Mouse (Mus musculus) megakaryocyte, adult 5-6 weeks (primary cell): ENCODE data around the gene Selenbp2. TPM values are rescaled to one million over a fixed set of nuclear protein-coding genes. Genes with fewer than 3 reads are reported as not detected.
A peak's percentile ranks its signal among the peaks of the same experiment; 100 is the strongest.
"Not testable (repeated sequence)": the region's sequence is repeated elsewhere in the genome, so short reads cannot be mapped to it uniquely, and the experiment has no call there.

Experiments used
- ATAC-seq: 2 replicates; pipeline ENCODE4 v1.8.0; 2016; ENCODE audit warnings: mild to moderate bottlenecking, inconsistent platforms; ENCODE audit not compliant: poor library complexity, severe bottlenecking
- total RNA-seq, 2 experiments: library from RNA; stranded (forward) in 1 of 2; stranded (reverse) in 1 of 2; fragments of 153-499, 151-499 nt in 1 of 2; fragments of 221-1000, 200-1000 nt in 1 of 2; gene quantifications; 2 replicates each; pipeline versions ENCODE4 v1.2.3 to v1.2.4; 2015 to 2017

The Selenbp2 gene
- total RNA-seq, 2 experiments from 2014 or later = not detected

- ATAC-seq = no peak
Observed at GRCm38 (mm10) chr3:94690616-94691247, 2.6 kb upstream of the Selenbp2 start.

DNA sequence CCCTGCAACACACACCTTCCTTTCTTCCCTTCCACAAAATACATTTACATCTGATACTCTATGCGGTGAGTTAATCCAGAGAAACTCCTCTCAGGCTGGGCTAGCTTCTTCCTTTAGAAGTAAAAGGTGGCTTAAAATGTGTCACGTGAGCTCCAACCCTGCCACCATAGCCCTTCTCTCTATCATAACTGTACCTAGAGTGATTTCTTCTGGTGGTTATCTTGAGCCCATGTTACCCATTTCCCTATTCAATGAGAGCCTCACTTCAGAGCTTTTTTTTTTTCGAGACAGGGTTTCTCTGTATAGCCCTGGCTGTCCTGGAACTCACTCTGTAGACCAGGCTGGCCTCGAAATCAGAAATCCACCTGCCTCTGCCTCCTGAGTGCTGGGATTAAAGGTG lies 1.7 kb upstream of the Selenbp2 start:
- not testable (repeated sequence) for ATAC-seq

DNA sequence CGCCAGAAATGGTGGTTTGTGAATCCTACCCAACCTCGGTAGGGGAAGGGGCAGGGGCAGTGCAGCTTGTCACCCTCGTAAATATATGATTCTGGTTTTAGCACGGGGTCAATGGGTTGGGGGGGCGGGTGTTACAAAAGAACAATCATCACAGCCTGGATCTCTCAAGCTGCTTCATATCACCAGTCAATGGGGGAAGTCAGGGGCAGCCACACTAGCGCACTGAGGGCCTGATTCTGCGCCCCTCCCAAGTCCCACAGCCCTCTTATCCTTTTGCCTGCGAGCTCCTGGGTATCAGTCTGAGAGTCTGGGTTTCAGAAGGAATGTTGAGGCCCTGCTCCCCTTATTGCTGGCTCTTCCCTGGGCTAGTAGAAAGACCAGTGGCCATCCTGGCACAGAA lies 518 bp downstream of the Selenbp2 start:
- not testable (repeated sequence) for ATAC-seq

GRCm38 (mm10) chr3:94695591-94695990 lies 2.2 kb downstream of the Selenbp2 start:
- ATAC-seq = not testable (repeated sequence)

GRCm38 (mm10) chr3:94696257-94696656 lies 2.9 kb downstream of the Selenbp2 start:
- not testable (repeated sequence) for ATAC-seq

DNA sequence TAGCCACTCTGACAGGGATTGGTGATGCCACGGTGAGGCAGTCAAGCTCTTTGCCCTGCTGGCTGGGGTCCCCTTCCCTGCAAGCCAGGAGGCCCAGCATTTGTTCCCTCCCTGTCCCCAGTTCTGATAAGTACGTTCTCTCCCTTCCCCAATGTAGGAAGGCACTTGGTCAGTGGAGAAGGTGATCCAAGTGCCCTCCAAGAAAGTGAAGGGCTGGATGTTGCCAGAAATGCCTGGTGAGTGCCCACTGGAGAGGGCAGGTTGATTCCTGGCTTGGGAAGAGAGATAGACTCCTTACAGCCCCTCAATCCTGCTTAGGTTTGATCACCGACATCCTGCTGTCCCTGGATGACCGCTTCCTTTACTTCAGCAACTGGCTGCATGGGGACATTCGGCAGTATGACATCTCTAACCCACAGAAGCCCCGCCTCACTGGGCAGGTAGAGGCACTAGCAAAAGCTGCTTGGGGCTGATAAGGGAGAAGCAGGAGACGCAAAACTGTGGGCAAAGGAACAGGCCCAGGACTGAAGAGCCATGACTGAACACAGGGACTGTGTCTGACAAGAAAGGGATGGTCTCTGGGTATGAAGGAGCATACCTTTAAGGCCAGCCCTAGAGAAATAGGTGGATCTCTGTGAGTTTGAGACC lies 8.9 kb downstream of the Selenbp2 start:
- peak; percentile 27; the same call in 1 of the 2 replicates for ATAC-seq

- no peak for ATAC-seq
Observed at GRCm38 (mm10) chr3:94702856-94703255, 9.5 kb downstream of the Selenbp2 start.

GRCm38 (mm10) chr3:94703364-94703763 lies 10.0 kb downstream of the Selenbp2 start:
- peak; percentile 56 for ATAC-seq

DNA sequence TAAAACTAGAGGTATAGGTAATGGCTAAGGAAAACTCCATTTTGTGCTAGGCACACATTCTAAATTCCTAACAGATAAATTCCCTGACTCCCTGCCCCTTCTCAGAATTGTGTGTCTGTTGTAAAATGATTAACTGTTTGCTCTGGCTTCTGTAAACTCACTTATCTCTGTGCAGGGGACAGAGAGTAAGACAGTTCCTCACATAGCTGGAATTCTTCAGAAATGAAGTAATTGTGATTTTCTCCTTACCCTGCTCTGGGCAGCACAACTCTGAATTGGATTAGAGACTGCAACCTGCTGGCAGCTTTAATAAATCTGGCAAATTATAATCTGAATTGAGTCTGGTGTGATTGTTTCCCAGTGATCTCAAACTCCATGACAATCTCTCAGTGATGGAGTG lies 17.2 kb downstream of the Selenbp2 start:
- not testable (repeated sequence) for ATAC-seq

GRCm38 (mm10) chr3:94713424-94713823 lies 20.1 kb downstream of the Selenbp2 start:
- not testable (repeated sequence) for ATAC-seq

- ATAC-seq = not testable (repeated sequence)
Observed at GRCm38 (mm10) chr3:94718253-94718652, 24.9 kb downstream of the Selenbp2 start.

GRCm38 (mm10) chr3:94723637-94724036 lies 30.3 kb downstream of the Selenbp2 start:
- ATAC-seq = not testable (repeated sequence)

DNA sequence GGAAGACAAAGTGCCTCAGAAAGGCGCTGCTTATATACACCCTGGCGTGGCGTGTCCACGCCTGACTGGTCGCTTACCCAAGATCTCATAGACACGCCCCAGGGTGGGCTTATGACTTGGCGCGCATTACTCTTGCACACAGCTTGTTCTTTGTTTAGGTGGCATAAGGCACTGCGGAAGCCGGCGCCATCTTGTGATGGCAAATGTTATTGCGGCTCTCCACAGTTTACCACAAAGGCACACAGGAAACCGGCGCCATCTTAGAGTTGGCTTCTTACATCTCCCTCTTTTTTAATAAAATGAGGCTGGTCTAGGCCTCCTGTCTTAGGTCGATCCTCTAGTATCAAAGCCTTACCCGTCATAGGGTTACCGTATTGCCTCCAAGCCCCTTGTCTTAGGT lies 52.3 kb downstream of the Selenbp2 start:
- ATAC-seq = no peak

Other genes starting within 250 kb of the Selenbp2 start
- gene Oaz3, start 249.6 kb upstream of the Selenbp2 start, total RNA-seq (2015) = not detected in 2 replicates
- not detected in 2 replicates for gene Oaz3, start 249.6 kb upstream of the Selenbp2 start, total RNA-seq (2017)
- not detected in 2 replicates for gene Celf3, start 215.3 kb upstream of the Selenbp2 start, total RNA-seq (2015)
- gene Celf3, start 215.3 kb upstream of the Selenbp2 start, total RNA-seq (2017) = not detected in 2 replicates
- gene Riiad1, start 213.2 kb upstream of the Selenbp2 start, total RNA-seq (2015) = 1.1 TPM in 1 of 2 replicates, not detected in the other
- gene Riiad1, start 213.2 kb upstream of the Selenbp2 start, total RNA-seq (2017) = not detected in 2 replicates
- 31.3 and 35.9 TPM in 2 replicates for gene Snx27, start 110.8 kb upstream of the Selenbp2 start, total RNA-seq (2015)
- 33.8 and 39.8 TPM in 2 replicates for gene Snx27, start 110.8 kb upstream of the Selenbp2 start, total RNA-seq (2017)
- not detected in 2 replicates for gene Gm10972, start 50.4 kb upstream of the Selenbp2 start, total RNA-seq (2015)
- not detected in 2 replicates for gene Gm10972, start 50.4 kb upstream of the Selenbp2 start, total RNA-seq (2017)
- gene Tuft1, start 34.7 kb upstream of the Selenbp2 start, total RNA-seq (2015) = 0.80 and 1.1 TPM in 2 replicates
- gene Tuft1, start 34.7 kb upstream of the Selenbp2 start, total RNA-seq (2017) = 0.85 and 2.1 TPM in 2 replicates
- gene Cgn, start 92.9 kb downstream of the Selenbp2 start, total RNA-seq (2015) = not detected in 2 replicates
- not detected in 2 replicates for gene Cgn, start 92.9 kb downstream of the Selenbp2 start, total RNA-seq (2017)
- 28.8 and 41.8 TPM in 2 replicates for gene Pogz, start 144.0 kb downstream of the Selenbp2 start, total RNA-seq (2015)
- gene Pogz, start 144.0 kb downstream of the Selenbp2 start, total RNA-seq (2017) = 12.1 and 14.4 TPM in 2 replicates
- gene Psmb4, start 193.4 kb downstream of the Selenbp2 start, total RNA-seq (2015) = 344 and 379 TPM in 2 replicates
- gene Psmb4, start 193.4 kb downstream of the Selenbp2 start, total RNA-seq (2017) = 179 and 223 TPM in 2 replicates
- 22.8 and 26.8 TPM in 2 replicates for gene Selenbp1, start 239.5 kb downstream of the Selenbp2 start, total RNA-seq (2015)
- 25.2 and 27.9 TPM in 2 replicates for gene Selenbp1, start 239.5 kb downstream of the Selenbp2 start, total RNA-seq (2017)